Mouse (Mus musculus) left cerebral cortex, adult 2 months (tissue): ENCODE data around the gene Kcnip3. TPM values are rescaled to one million over a fixed set of nuclear protein-coding genes. Genes with fewer than 3 reads are reported as not detected.

Source experiments
- DNase-seq, 2 experiments: peaks; one replicate each; pipeline ENCODE4 v3.0.0; 2021 to 2022; ENCODE audit warnings: low spot score in 2 of 2, mixed read lengths in 1 of 2; ENCODE audit errors: extremely low spot score in 1 of 2
- H3K27ac ChIP-seq: fragments of 200-600 bp; 2 replicates; pipeline ENCODE4 v1.8.1; 2022
- H3K4me3 ChIP-seq: fragments of 200-600 bp; 2 replicates; pipeline ENCODE4 v1.8.1; 2022
- CTCF ChIP-seq: fragments of 200-600 bp; IDR thresholded peaks from 2 replicates; pipeline ENCODE4 v1.8.1; 2022; ENCODE audit warnings: antibody characterized with exemption, mild to moderate bottlenecking, moderate library complexity
- intact Hi-C: fragments of 180-260 bp; cut with DNase I; formaldehyde crosslinking; loops from one replicate; pipeline ENCODE4 v1.15.1; 2025
- total RNA-seq, 2 experiments: library from RNA; stranded (reverse); gene quantifications; 2 replicates each; pipeline ENCODE4 v1.2.3; 2021

The Kcnip3 gene
- total RNA-seq, 2 experiments from 2014 or later = 114 to 126 TPM

- Histone ChIP-seq H3K27ac (no peak overlapping the region), H3K4me3 (no peak overlapping the region)
- intact Hi-C loops = no loop called here
- TF ChIP-seq CTCF = no peak
- peak in 1 of 2 experiments; percentile 51 for DNase-seq
Measured at GRCm38 (mm10) chr2:127484476-127485170, 37.3 kb downstream of the Kcnip3 start.

GRCm38 (mm10) chr2:127483001-127483400 is 38.9 kb downstream of the Kcnip3 start:
- TF ChIP-seq CTCF = no peak
- intact Hi-C loops = no loop called here
- Histone ChIP-seq H3K4me3 (peak overlapping the region; percentile 39), H3K27ac (no peak overlapping the region)
- DNase-seq = no peak

- peak overlapping the region; percentile 39 for H3K4me3 ChIP-seq
- H3K27ac ChIP-seq = no peak overlapping the region
- peak; percentile 47 to 59 for DNase-seq
- intact Hi-C loops = no loop called here
- no peak for TF ChIP-seq CTCF
Measured at GRCm38 (mm10) chr2:127482533-127482911, 39.4 kb downstream of the Kcnip3 start.

- peak overlapping the region; percentile 39 for H3K4me3 ChIP-seq
Measured at GRCm38 (mm10) chr2:127481841-127482532, 39.9 kb downstream of the Kcnip3 start.

GRCm38 (mm10) chr2:127479763-127480162 is 42.1 kb downstream of the Kcnip3 start:
- intact Hi-C loops = no loop called here
- no peak overlapping the region for H3K27ac ChIP-seq
- no peak for DNase-seq
- TF ChIP-seq CTCF = no peak; the same call in 1 of the 2 replicates
- no peak overlapping the region for H3K4me3 ChIP-seq

More at GRCm38 (mm10) chr2:127481841-127482532, 39.9 kb downstream of the Kcnip3 start:
- intact Hi-C loops = no loop called here
- TF ChIP-seq CTCF = no peak
- DNase-seq = no peak
- H3K27ac ChIP-seq = no peak overlapping the region

GRCm38 (mm10) chr2:127479210-127479609 is 42.7 kb downstream of the Kcnip3 start:
- peak in 1 of 2 experiments; percentile 34 for DNase-seq
- intact Hi-C loops = no loop called here
- TF ChIP-seq CTCF = no peak
- no peak overlapping the region for H3K27ac ChIP-seq
- H3K4me3 ChIP-seq = no peak overlapping the region

GRCm38 (mm10) chr2:127472279-127472678 is 49.6 kb downstream of the Kcnip3 start:
- intact Hi-C loops = no loop called here
- TF ChIP-seq CTCF = no peak

GRCm38 (mm10) chr2:127471281-127471680 is 50.6 kb downstream of the Kcnip3 start:
- intact Hi-C loops = no loop called here
- TF ChIP-seq CTCF = no peak
- H3K27ac ChIP-seq = no peak overlapping the region
- no peak for DNase-seq
- no peak overlapping the region for H3K4me3 ChIP-seq

More at GRCm38 (mm10) chr2:127472279-127472678, 49.6 kb downstream of the Kcnip3 start:
- H3K4me3 ChIP-seq = no peak overlapping the region
- no peak for DNase-seq
- H3K27ac ChIP-seq = no peak overlapping the region

- H3K27ac ChIP-seq = no peak overlapping the region
- intact Hi-C loops = no loop called here
- TF ChIP-seq CTCF = no peak
- no peak for DNase-seq
- no peak overlapping the region for H3K4me3 ChIP-seq
Measured at GRCm38 (mm10) chr2:127470661-127471060, 51.2 kb downstream of the Kcnip3 start.

GRCm38 (mm10) chr2:127470183-127470582 is 51.7 kb downstream of the Kcnip3 start:
- intact Hi-C loops = no loop called here
- Histone ChIP-seq H3K4me3 (no peak overlapping the region), H3K27ac (no peak overlapping the region)
- TF ChIP-seq CTCF = no peak
- DNase-seq = no peak

- Histone ChIP-seq H3K27ac (no peak overlapping the region), H3K4me3 (no peak overlapping the region)
- peak; percentile 53 to 55 for DNase-seq
- peak; percentile 90 for TF ChIP-seq CTCF
- intact Hi-C loops = loop anchor here (1.0 kb wide), 2 partner anchors 39 to 97 kb away; no protein-coding TSS in a partner anchor
Measured at GRCm38 (mm10) chr2:127462314-127462713, 59.6 kb downstream of the Kcnip3 start.

GRCm38 (mm10) chr2:127461351-127461750 is 60.5 kb downstream of the Kcnip3 start:
- no peak for DNase-seq
- TF ChIP-seq CTCF = no peak
- intact Hi-C loops = no loop called here
- H3K27ac ChIP-seq = no peak overlapping the region
- no peak overlapping the region for H3K4me3 ChIP-seq
